Mouse (Mus musculus) forebrain, embryonic 15.5 days (tissue): ENCODE results near the gene Nusap1. TPM values are rescaled to one million over a fixed set of nuclear protein-coding genes. Genes with fewer than 3 reads are reported as not detected.

ENCODE experiments used
- ATAC-seq: fragments of 200-750 bp; cut with Nextera tagmentation; replicated peaks from 2 replicates; pipeline ENCODE4 v1.8.0; 2017; ENCODE audit warnings: mild to moderate bottlenecking, moderate TSS enrichment, moderate library complexity
- H3K27ac ChIP-seq: fragments of 300-500 bp; sonication (generic); replicated peaks from 2 replicates; pipeline ENCODE4 v1.5.1; 2015; ENCODE audit warnings: mild to moderate bottlenecking, inconsistent platforms
- H3K27me3 ChIP-seq: fragments of 300-500 bp; sonication (generic); 2 replicates; pipeline ENCODE4 v1.6.1; 2015; ENCODE audit warnings: inconsistent platforms
- H3K36me3 ChIP-seq: fragments of 300-500 bp; sonication (generic); 2 replicates; pipeline ENCODE4 v1.6.1; 2015; ENCODE audit warnings: mild to moderate bottlenecking, inconsistent platforms
- H3K4me1 ChIP-seq: fragments of 300-500 bp; sonication (generic); 2 replicates; pipeline ENCODE4 v1.6.1; 2015; ENCODE audit warnings: inconsistent platforms
- H3K4me2 ChIP-seq: fragments of 300-500 bp; sonication (generic); replicated peaks from 2 replicates; pipeline ENCODE4 v1.6.1; 2015; ENCODE audit warnings: mild to moderate bottlenecking, inconsistent platforms
- H3K4me3 ChIP-seq: fragments of 300-500 bp; sonication (generic); 2 replicates; pipeline ENCODE4 v1.5.1; 2015; ENCODE audit warnings: mild to moderate bottlenecking, inconsistent platforms
- H3K9ac ChIP-seq: fragments of 300-500 bp; sonication (generic); replicated peaks from 2 replicates; pipeline ENCODE4 v1.6.1; 2015; ENCODE audit warnings: mild to moderate bottlenecking, inconsistent platforms
- H3K9me3 ChIP-seq: fragments of 300-500 bp; sonication (generic); 2 replicates; pipeline ENCODE4 v1.6.1; 2016; ENCODE audit warnings: inconsistent platforms
- WGBS: fragments of 180-500 bp; shearing (Covaris S2); methylation state at CpG from one replicate; pipeline ENCODE4 v1.1.7; 2015; ENCODE audit warnings: mixed read lengths; 5-methylcytosine and 5-hydroxymethylcytosine counted together
- polyA plus RNA-seq: library from polyadenylated mRNA; unstranded; fragments of >200 nt; fragmentation: Nextera tagmentation; extraction: Ambion mirVana; gene quantifications from 2 replicates; pipeline ENCODE4 v1.2.1, GENCODE M21; 2015

Gene Nusap1
- 36.8 and 40.8 TPM in 2 replicates for polyA plus RNA-seq

DNA sequence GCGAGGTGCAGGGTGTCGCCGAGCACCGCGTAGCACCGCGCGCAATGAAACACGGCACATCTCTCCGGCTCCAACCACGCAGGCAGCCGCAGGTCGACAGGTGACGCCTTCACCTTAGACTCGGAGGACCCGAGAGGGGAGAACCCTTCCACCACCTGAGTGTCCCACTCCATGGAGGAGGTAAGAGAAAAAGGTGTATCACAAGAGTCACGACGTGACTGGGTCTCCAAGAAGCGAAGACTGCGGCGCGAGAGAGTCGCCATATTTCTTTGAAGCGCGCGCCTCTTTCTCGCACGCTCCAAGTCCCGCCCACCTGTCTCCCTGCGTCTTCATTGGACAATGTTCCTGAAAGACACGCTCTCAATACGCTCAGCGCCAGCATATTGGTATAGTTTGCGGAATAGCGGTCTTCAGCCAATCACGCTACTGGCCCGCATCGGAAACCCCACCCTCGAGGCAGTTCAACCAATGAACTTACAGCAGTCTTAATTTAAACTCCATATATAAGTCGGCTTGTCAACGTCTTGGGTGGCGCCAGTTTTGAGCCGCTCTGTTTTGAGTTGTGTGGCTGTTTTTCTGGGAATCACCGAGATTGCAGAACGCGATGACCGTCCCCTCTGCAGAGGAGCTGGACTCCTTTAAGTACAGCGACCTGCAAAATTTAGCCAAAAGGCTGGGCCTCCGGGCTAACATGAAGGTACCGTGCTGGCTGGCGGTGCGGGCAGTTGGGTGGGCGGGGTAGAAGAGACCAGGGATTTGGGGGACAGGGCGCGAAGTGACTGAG is at the start of gene Nusap1, which contains the start of gene Oip5:
TSS of gene Nusap1 (plus strand) at position 100 of the 784 bp plus-strand sequence.
TSS of gene Oip5 (minus strand) at position 271 of the 784 bp plus-strand sequence.
- H3K9me3 ChIP-seq = no peaks in the 10 kb centered on the region
- WGBS = under 1% methylated on average over 55 of the region's 55 CpGs
- H3K4me3 ChIP-seq = peak within 1 kb of the TSS; percentile 76
- no peaks in the 10 kb centered on the region for H3K36me3 ChIP-seq
- ATAC-seq = peak; percentile 100
- H3K27ac ChIP-seq = peak within 1 kb of the TSS; percentile 28; the same call in 1 of the 2 replicates
- peak within 1 kb of the TSS; percentile 84 for H3K4me2 ChIP-seq
- no peaks in the 10 kb centered on the region for H3K27me3 ChIP-seq
- peak within 1 kb of the TSS; percentile 53 for H3K9ac ChIP-seq
- H3K4me1 ChIP-seq = peaks cover 31% of the 10 kb centered on the region

DNA sequence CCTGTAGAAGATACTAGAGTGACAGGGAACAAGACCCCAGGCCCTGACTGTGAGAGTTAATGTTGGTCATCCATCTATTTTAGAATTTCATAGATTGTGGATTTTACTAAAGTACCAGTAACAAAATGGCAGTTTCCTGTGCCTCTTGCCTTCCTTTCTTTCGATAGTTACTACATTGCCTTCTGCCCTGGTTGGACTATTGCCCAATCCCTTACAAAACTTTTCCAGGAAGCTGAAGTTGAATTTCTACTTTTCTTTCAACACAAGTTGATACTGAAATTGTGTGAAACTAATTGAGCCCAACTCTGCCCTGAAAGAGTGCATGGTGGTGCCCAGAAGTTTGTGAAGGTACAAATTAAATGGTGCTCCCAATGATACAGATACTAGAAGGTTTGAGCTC is 45.6 kb upstream of the Nusap1 start:
- H3K27me3 ChIP-seq = no peaks in the 10 kb centered on the region
- H3K36me3 ChIP-seq = peaks cover 23% of the 10 kb centered on the region; the same call in 1 of the 2 replicates
- ATAC-seq = no peak
- no peak overlapping the region for H3K27ac ChIP-seq
- 95% methylated on average over 1 of the region's 1 CpGs for WGBS
- H3K4me2 ChIP-seq = no peak overlapping the region
- no peaks in the 10 kb centered on the region for H3K4me1 ChIP-seq
- no peaks in the 10 kb centered on the region for H3K9me3 ChIP-seq
- H3K4me3 ChIP-seq = no peak overlapping the region
- no peak overlapping the region for H3K9ac ChIP-seq

DNA sequence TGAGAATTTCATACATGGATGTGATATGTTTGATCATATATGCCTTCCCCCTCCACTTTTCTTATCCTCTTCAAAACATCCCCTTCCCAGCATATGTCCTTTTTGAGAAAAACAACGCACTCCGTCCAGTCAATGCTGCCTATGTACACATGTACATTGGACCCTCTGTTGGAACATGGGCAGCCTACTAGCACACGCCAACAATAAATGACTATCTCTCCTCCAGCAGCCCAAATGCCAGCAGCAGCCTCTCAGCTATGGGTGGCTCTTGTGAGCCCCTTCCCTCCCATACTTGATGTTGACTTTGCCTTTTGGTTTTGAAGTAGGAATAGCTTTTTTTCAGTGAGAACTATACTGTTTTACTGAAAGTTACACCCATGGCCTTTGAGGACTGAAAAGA is 36.5 kb upstream of the Nusap1 start:
- H3K27ac ChIP-seq = no peak overlapping the region

DNA sequence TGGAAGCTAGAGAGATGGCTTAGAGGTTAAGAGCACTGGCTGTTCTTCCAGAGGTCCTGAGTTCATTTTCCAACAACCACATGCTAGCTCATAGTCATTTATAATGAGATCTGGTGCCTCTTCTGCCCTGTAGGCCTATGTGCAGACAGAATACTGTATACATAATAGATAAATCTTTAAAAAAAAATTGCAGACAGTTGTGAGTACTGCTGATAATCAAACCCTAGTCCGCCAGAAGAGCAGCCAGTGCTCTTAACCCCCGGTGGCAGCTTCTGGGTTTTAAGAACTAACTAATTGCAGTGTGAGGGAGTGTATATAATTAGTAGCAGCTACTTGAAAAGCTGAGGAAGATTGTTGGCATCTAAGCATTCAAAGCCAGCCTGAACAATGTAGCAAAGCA is 34.7 kb upstream of the Nusap1 start:
- 23% methylated on average over 2 of the region's 2 CpGs for WGBS

More for the DNA sequence above, 36.5 kb upstream of the Nusap1 start:
- 98% methylated on average over 3 of the region's 3 CpGs for WGBS
- H3K4me1 ChIP-seq = no peaks in the 10 kb centered on the region
- ATAC-seq = no peak
- H3K9ac ChIP-seq = no peak overlapping the region
- peaks cover 11% of the 10 kb centered on the region; the same call in 1 of the 2 replicates for H3K36me3 ChIP-seq
- H3K4me2 ChIP-seq = no peak overlapping the region
- H3K9me3 ChIP-seq = no peaks in the 10 kb centered on the region
- no peaks in the 10 kb centered on the region for H3K27me3 ChIP-seq
- no peak overlapping the region for H3K4me3 ChIP-seq

DNA sequence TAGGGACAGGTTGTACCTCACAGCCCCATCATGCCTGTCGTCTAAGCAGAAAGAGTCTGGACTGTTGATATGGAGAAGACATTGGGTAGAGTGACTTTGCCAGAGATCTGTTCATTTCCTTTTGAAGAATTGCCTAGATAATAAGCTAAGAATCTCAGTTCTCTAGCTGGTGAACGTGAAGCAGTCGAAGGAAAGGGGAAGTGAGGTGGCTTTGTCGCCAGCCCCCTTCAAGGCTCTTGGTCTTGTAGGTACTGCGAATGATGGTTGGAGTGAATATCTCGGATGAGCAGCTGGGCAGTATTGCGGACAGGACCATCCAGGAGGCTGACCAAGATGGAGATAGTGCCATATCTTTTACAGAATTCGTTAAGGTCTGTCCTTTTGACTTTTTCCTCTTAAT is 33.8 kb upstream of the Nusap1 start:
- ATAC-seq = no peak
- no peak overlapping the region for H3K4me2 ChIP-seq
- 87% methylated on average over 8 of the region's 8 CpGs for WGBS

More for the DNA sequence above, 34.7 kb upstream of the Nusap1 start:
- no peak overlapping the region for H3K4me2 ChIP-seq
- no peak overlapping the region for H3K9ac ChIP-seq
- no peaks in the 10 kb centered on the region for H3K27me3 ChIP-seq
- peaks cover 11% of the 10 kb centered on the region; the same call in 1 of the 2 replicates for H3K36me3 ChIP-seq
- no peaks in the 10 kb centered on the region for H3K9me3 ChIP-seq
- H3K27ac ChIP-seq = no peak overlapping the region
- H3K4me1 ChIP-seq = no peaks in the 10 kb centered on the region
- no peak for ATAC-seq
- no peak overlapping the region for H3K4me3 ChIP-seq

DNA sequence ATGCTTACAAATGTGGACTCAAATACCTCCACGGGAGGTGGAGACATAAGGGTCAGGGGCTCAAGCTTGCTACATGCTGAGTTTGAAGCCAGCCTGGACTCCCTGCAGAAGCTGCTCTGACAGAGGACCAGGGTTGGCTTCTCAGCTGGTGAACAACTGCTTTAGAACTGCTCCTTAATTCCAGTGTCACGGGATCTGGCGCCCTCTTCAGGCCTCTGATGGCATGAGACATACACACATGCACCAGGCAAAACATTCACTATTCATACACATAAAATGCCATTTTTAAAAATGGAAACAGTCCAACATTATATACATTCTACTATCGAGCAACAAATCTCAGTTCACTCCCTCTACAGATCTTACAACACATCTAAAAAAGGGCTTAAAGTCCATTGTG is 30.7 kb upstream of the Nusap1 start:
- 0 out of 2 replicates have a peak, but pooled peaks cover 14% of the 10 kb centered on the region for H3K36me3 ChIP-seq
- no peak overlapping the region for H3K4me3 ChIP-seq
- 14% methylated on average over 4 of the region's 4 CpGs for WGBS
- no peaks in the 10 kb centered on the region for H3K27me3 ChIP-seq
- no peak overlapping the region for H3K9ac ChIP-seq
- ATAC-seq = no peak
- H3K4me2 ChIP-seq = no peak overlapping the region
- no peak overlapping the region for H3K27ac ChIP-seq
- no peaks in the 10 kb centered on the region for H3K4me1 ChIP-seq
- H3K9me3 ChIP-seq = no peaks in the 10 kb centered on the region

More for the DNA sequence above, 33.8 kb upstream of the Nusap1 start:
- Histone ChIP-seq H3K4me3 (no peak overlapping the region), H3K9me3 (no peaks in the 10 kb centered on the region), H3K27ac (no peak overlapping the region), H3K27me3 (no peaks in the 10 kb centered on the region), H3K36me3 (peaks cover 10% of the 10 kb centered on the region; the same call in 1 of the 2 replicates), H3K9ac (no peak overlapping the region), H3K4me1 (no peaks in the 10 kb centered on the region)

DNA sequence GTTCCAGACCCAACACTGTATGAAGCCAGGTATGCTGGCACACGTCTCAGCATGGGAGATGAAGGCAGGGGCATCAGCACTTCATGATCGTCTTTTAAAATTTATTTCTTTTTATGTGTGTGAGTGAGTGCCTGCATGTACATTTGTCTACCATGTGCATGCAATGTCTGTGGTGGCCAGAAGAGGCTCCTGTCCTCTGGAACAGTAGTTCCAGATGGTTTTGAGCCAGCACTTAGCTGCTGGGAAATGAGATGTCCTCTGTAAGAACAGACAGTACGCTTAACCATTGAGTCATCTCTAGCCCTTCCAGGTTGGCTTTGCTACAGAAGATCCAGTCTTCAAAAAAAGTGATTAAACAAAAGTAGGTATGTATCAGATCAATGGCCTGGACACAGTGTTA is 26.9 kb upstream of the Nusap1 start:
- 87% methylated on average over 3 of the region's 3 CpGs for WGBS
- Histone ChIP-seq H3K36me3 (peaks cover 7% of the 10 kb centered on the region; the same call in 1 of the 2 replicates), H3K9ac (no peak overlapping the region), H3K4me3 (no peak overlapping the region), H3K27me3 (no peaks in the 10 kb centered on the region), H3K4me1 (peaks cover 18% of the 10 kb centered on the region), H3K9me3 (no peaks in the 10 kb centered on the region), H3K27ac (no peak overlapping the region), H3K4me2 (no peak overlapping the region)
- ATAC-seq = no peak

DNA sequence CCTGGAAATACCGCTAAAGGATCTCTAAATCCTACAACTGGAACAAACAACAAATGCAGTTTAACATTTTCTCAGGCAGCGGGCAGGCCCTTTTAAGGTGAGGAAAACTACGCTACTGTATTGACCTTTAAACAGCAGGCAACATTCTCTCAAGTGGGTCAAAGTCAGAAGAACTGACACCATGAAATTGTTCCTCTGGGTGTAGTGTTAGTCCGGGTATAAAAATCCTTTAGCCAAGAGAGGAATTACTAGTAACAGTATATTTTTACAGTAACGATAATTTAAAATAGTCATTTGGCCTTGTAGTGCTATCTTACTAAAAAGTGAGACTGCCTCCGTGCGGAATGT is 24.4 kb upstream of the Nusap1 start:
- no peaks in the 10 kb centered on the region for H3K9me3 ChIP-seq
- peak overlapping the region; percentile 28; the same call in 1 of the 2 replicates for H3K9ac ChIP-seq
- H3K27ac ChIP-seq = peak overlapping the region; percentile 81
- H3K4me2 ChIP-seq = peak overlapping the region; percentile 41
- peaks cover 23% of the 10 kb centered on the region for H3K36me3 ChIP-seq
- H3K4me3 ChIP-seq = peak overlapping the region; percentile 80
- peak; percentile 21; the same call in 1 of the 2 replicates for ATAC-seq
- no peaks in the 10 kb centered on the region for H3K27me3 ChIP-seq
- WGBS = 9% methylated on average over 7 of the region's 7 CpGs
- H3K4me1 ChIP-seq = peaks cover 38% of the 10 kb centered on the region

DNA sequence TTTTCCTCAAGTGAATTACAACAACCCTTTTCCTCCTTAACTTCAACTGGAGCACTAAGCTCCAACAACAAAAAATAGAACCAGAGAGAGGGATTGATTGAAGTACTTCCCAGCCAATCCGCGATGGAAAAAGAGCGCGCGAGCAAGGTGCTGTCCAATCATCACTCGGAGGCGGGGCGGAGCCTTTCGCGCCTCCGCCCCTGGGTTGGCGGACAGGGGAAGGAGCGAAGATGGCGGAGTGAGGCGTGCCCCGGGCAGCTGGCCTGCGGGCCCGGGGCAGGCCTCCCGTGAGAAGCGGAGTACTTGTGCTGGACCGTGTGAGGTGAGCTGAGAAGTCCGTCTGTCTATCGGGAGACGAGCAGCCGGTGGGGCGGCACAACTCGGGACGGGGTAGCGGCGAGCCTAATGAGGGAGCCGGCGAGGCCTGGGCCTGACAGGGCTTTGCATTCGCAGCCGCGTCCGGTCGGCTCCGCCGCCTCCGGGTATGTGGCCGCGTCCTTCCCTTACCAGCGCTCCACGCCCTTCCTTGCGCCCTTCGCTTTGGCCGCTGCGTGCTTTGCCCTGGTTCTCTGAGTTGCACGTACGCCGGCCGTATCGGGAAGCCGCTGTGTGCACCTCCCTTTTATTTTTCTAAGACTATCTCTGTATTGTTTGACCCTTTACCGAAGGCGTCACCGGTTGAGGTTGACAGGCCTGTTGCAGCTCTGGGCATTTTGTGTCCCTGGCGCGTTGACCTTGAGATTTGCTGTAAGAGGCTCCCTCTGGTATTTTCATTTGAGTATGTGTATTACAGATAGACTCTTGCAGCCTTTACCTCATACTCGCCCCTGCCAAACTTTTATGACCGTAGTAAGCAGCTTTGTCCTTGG is 23.8 kb upstream of the Nusap1 start:
- ATAC-seq = peak; percentile 98
- Histone ChIP-seq H3K27ac (peak overlapping the region; percentile 81), H3K4me2 (peak overlapping the region; percentile 52), H3K4me3 (peak overlapping the region; percentile 80), H3K9me3 (no peaks in the 10 kb centered on the region), H3K27me3 (no peaks in the 10 kb centered on the region), H3K4me1 (peaks cover 38% of the 10 kb centered on the region), H3K36me3 (peaks cover 27% of the 10 kb centered on the region), H3K9ac (peak overlapping the region; percentile 94)
- WGBS = under 1% methylated on average over 53 of the region's 61 CpGs

DNA sequence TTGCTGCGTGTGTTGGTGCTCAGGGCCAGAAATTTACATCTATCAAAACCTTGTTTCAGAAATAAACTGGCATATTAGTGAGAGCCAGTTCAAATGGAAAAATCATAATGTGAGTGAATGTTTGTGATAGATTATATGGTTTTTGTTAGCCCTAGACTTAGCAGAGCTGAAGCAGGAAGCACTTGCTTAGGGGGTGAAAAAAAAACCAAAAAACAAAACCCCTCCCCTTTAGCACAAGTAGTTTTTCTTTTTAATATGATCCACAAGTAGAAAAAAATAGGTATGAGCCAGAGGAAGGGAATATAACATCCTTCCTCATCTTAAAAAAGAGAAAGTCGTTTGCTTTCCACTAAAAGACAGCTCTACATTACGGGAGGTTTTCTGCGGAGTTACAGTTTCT is 22.8 kb upstream of the Nusap1 start:
- no peaks in the 10 kb centered on the region for H3K27me3 ChIP-seq
- WGBS = 43% methylated on average over 4 of the region's 4 CpGs
- peak overlapping the region; percentile 94 for H3K9ac ChIP-seq
- peak overlapping the region; percentile 80 for H3K4me3 ChIP-seq
- no peak for ATAC-seq
- H3K9me3 ChIP-seq = no peaks in the 10 kb centered on the region
- peaks cover 41% of the 10 kb centered on the region for H3K4me1 ChIP-seq
- peak overlapping the region; percentile 52 for H3K4me2 ChIP-seq
- H3K27ac ChIP-seq = no peak overlapping the region
- peaks cover 34% of the 10 kb centered on the region for H3K36me3 ChIP-seq

DNA sequence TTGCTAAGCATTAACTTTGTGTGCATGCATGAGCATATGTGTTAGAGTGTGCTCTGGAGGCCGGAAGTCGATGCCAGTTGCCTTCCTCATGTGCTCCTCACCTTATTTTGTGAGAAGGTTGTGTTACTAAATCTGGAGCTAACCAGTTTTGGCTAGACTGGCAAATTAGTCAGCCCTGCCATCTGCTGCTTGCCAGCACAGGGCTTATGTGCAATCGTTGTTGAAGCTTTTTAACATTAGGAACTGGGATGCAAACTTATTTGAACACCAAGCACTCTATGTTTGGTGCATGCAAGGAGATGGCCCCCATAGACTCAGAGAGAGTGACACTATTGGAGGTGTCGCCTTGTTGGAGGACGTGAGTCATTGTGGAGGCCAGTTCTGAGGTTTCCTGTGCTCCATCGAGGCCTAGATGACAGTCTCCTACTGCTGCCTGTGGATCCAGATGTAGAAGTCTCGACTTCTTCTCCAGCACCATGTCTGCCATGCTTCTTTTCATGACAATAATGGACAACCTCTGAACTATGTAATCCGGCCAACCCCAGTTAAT is 21.2 kb upstream of the Nusap1 start:
- no peaks in the 10 kb centered on the region for H3K9me3 ChIP-seq
- H3K4me3 ChIP-seq = 0 out of 2 replicates have a peak overlapping the region, but pooled peaks have one; percentile 2
- WGBS = 82% methylated on average over 8 of the region's 8 CpGs
- ATAC-seq = no peak
- H3K4me2 ChIP-seq = no peak overlapping the region
- peaks cover 51% of the 10 kb centered on the region for H3K4me1 ChIP-seq
- H3K9ac ChIP-seq = no peak overlapping the region
- peaks cover 31% of the 10 kb centered on the region for H3K36me3 ChIP-seq
- H3K27me3 ChIP-seq = no peaks in the 10 kb centered on the region
- H3K27ac ChIP-seq = no peak overlapping the region; the same call in 1 of the 2 replicates
